Mouse (Mus musculus) forebrain, embryonic 15.5 days (tissue): ENCODE results near the gene Smtnl2. TPM values are rescaled to one million over a fixed set of nuclear protein-coding genes. Genes with fewer than 3 reads are reported as not detected.

ENCODE experiments used
- ATAC-seq: fragments of 200-750 bp; cut with Nextera tagmentation; replicated peaks from 2 replicates; pipeline ENCODE4 v1.8.0; 2017; ENCODE audit warnings: mild to moderate bottlenecking, moderate TSS enrichment, moderate library complexity
- H3K27ac ChIP-seq: fragments of 300-500 bp; sonication (generic); replicated peaks from 2 replicates; pipeline ENCODE4 v1.5.1; 2015; ENCODE audit warnings: mild to moderate bottlenecking, inconsistent platforms
- H3K27me3 ChIP-seq: fragments of 300-500 bp; sonication (generic); 2 replicates; pipeline ENCODE4 v1.6.1; 2015; ENCODE audit warnings: inconsistent platforms
- H3K36me3 ChIP-seq: fragments of 300-500 bp; sonication (generic); 2 replicates; pipeline ENCODE4 v1.6.1; 2015; ENCODE audit warnings: mild to moderate bottlenecking, inconsistent platforms
- H3K4me1 ChIP-seq: fragments of 300-500 bp; sonication (generic); 2 replicates; pipeline ENCODE4 v1.6.1; 2015; ENCODE audit warnings: inconsistent platforms
- H3K4me2 ChIP-seq: fragments of 300-500 bp; sonication (generic); replicated peaks from 2 replicates; pipeline ENCODE4 v1.6.1; 2015; ENCODE audit warnings: mild to moderate bottlenecking, inconsistent platforms
- H3K4me3 ChIP-seq: fragments of 300-500 bp; sonication (generic); 2 replicates; pipeline ENCODE4 v1.5.1; 2015; ENCODE audit warnings: mild to moderate bottlenecking, inconsistent platforms
- H3K9ac ChIP-seq: fragments of 300-500 bp; sonication (generic); replicated peaks from 2 replicates; pipeline ENCODE4 v1.6.1; 2015; ENCODE audit warnings: mild to moderate bottlenecking, inconsistent platforms
- H3K9me3 ChIP-seq: fragments of 300-500 bp; sonication (generic); 2 replicates; pipeline ENCODE4 v1.6.1; 2016; ENCODE audit warnings: inconsistent platforms
- WGBS: fragments of 180-500 bp; shearing (Covaris S2); methylation state at CpG from one replicate; pipeline ENCODE4 v1.1.7; 2015; ENCODE audit warnings: mixed read lengths; 5-methylcytosine and 5-hydroxymethylcytosine counted together
- polyA plus RNA-seq: library from polyadenylated mRNA; unstranded; fragments of >200 nt; fragmentation: Nextera tagmentation; extraction: Ambion mirVana; gene quantifications from 2 replicates; pipeline ENCODE4 v1.2.1, GENCODE M21; 2015

The Smtnl2 gene
- polyA plus RNA-seq, 1 experiment from 2014 or later, result 5.4 TPM

DNA sequence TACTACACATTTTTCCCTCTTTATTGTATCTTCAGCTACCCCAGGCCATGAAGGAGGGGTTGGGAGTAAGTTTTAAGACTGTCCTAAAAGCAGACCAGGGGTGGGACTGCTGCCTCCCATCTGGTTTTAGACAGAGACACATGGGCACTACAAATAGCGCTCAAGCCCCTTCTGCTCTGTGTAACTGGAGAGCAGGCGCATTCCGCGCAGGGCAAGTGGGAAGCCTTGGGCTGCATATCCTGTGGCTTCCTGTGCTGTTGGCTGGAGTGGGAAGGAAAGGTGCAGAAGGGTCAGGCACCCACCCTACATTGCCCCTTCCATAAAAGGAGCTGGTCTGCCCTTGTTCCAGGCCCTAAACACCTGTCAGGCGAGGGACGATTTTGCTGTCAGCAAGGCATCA, 15.9 kb downstream of the Smtnl2 start:
- Histone ChIP-seq H3K36me3 (no peaks in the 10 kb centered on the region), H3K4me1 (peaks cover 6% of the 10 kb centered on the region; the same call in 1 of the 2 replicates), H3K27ac (no peak overlapping the region), H3K4me2 (no peak overlapping the region), H3K27me3 (no peaks in the 10 kb centered on the region), H3K9ac (no peak overlapping the region), H3K4me3 (no peak overlapping the region), H3K9me3 (no peaks in the 10 kb centered on the region)
- WGBS, result 85% methylated on average over 6 of the region's 6 CpGs
- ATAC-seq, result no peak

DNA sequence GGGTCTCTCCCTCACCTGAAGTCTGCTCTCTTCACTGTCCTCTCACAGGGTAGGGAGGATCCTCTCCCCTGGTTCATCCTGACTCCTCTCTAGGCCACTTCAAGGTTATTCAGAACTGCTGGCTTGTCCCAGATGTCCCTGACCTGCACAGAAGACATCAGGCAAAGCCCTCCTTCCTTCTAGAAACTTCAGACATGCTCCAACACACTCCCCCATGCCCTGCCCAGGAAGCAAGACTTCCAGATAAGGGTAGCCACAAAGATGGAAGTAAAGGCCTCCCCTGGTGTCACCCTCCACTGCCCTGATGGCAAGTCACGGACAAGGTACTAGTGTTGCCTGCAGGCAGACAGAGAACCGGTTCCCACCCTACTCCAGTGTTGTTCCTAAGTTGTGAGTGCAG, 16.8 kb downstream of the Smtnl2 start:
- Histone ChIP-seq H3K9me3 (no peaks in the 10 kb centered on the region), H3K4me2 (no peak overlapping the region), H3K36me3 (no peaks in the 10 kb centered on the region), H3K4me3 (no peak overlapping the region), H3K27me3 (no peaks in the 10 kb centered on the region), H3K4me1 (peaks cover 6% of the 10 kb centered on the region; the same call in 1 of the 2 replicates), H3K9ac (no peak overlapping the region), H3K27ac (no peak overlapping the region)
- no peak for ATAC-seq
- 88% methylated on average over 2 of the region's 2 CpGs for WGBS

DNA sequence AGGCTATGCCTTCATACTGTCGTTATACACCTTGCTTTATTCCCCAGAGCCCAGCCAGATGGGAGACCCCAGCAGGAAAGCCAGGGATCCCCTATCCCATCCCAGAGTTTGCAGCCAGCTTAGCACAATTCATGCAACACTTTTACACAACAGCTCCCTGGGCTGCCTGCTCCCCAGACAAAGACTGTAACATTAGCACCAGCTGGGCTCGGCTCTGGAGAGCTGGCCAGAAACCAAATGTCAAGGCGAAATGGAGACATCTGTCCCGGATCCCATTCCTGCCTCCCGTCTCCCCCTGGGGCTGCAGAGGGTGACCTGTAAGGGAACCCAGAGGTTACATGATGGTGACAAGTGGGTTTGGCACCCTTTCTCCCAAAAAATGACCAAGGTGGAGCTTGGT, 17.8 kb downstream of the Smtnl2 start:
- H3K9ac ChIP-seq, result no peak overlapping the region
- WGBS, result 28% methylated on average over 5 of the region's 5 CpGs
- H3K4me1 ChIP-seq, result peaks cover 6% of the 10 kb centered on the region; the same call in 1 of the 2 replicates
- H3K27me3 ChIP-seq, result no peaks in the 10 kb centered on the region
- H3K36me3 ChIP-seq, result no peaks in the 10 kb centered on the region
- no peak overlapping the region for H3K4me2 ChIP-seq
- no peak for ATAC-seq
- no peaks in the 10 kb centered on the region for H3K9me3 ChIP-seq
- no peak overlapping the region for H3K4me3 ChIP-seq
- no peak overlapping the region; the same call in 1 of the 2 replicates for H3K27ac ChIP-seq

DNA sequence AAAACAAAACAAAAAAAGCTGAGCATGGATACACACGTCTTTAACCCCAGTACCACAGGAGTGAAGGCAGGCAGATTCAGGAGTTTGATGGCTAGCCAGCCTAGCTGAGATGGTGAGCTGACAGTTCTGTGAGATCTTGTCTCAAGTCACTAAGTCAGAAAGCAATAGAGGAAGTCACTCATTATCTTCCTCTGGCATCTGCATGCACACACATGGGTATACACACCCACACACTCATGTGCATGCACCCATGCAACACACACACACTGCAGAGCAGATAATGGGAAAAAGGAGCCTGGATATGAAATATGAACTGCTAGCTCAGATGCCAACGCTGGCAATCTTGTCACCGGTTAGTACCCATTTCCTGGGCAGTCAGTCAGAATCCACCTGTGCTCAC, 18.3 kb downstream of the Smtnl2 start:
- no peaks in the 10 kb centered on the region for H3K36me3 ChIP-seq
- no peaks in the 10 kb centered on the region for H3K9me3 ChIP-seq
- no peak overlapping the region for H3K4me3 ChIP-seq
- ATAC-seq, result no peak
- H3K27ac ChIP-seq, result no peak overlapping the region; the same call in 1 of the 2 replicates
- H3K4me1 ChIP-seq, result peaks cover 6% of the 10 kb centered on the region; the same call in 1 of the 2 replicates
- no peak overlapping the region for H3K4me2 ChIP-seq
- no peak overlapping the region for H3K9ac ChIP-seq
- WGBS, result 82% methylated on average over 3 of the region's 3 CpGs
- no peaks in the 10 kb centered on the region for H3K27me3 ChIP-seq

DNA sequence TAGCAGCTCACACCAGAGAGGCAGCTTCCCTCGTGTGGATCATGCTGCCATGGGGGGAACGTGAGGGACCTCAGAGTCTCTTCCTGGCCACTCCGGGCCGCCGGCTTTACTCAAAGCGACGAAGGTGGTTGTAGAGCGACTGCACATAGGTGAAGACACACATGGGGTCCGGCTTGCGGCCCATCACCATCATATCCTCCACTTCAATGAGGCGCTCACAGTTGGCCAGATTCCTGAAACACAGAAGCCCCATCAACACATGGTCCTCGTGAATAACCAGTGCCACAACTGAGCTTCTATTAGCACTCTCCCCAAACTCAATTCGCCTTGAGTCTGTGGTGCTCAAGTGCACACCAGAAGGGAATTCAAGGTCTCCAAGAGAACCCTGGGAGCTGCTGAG, 20.3 kb downstream of the Smtnl2 start:
- 89% methylated on average over 13 of the region's 13 CpGs for WGBS
- H3K4me3 ChIP-seq, result no peak overlapping the region
- H3K27ac ChIP-seq, result no peak overlapping the region
- no peak for ATAC-seq
- H3K27me3 ChIP-seq, result no peaks in the 10 kb centered on the region
- H3K9me3 ChIP-seq, result no peaks in the 10 kb centered on the region
- peaks cover 6% of the 10 kb centered on the region; the same call in 1 of the 2 replicates for H3K4me1 ChIP-seq
- no peak overlapping the region for H3K9ac ChIP-seq
- no peaks in the 10 kb centered on the region for H3K36me3 ChIP-seq
- H3K4me2 ChIP-seq, result no peak overlapping the region

DNA sequence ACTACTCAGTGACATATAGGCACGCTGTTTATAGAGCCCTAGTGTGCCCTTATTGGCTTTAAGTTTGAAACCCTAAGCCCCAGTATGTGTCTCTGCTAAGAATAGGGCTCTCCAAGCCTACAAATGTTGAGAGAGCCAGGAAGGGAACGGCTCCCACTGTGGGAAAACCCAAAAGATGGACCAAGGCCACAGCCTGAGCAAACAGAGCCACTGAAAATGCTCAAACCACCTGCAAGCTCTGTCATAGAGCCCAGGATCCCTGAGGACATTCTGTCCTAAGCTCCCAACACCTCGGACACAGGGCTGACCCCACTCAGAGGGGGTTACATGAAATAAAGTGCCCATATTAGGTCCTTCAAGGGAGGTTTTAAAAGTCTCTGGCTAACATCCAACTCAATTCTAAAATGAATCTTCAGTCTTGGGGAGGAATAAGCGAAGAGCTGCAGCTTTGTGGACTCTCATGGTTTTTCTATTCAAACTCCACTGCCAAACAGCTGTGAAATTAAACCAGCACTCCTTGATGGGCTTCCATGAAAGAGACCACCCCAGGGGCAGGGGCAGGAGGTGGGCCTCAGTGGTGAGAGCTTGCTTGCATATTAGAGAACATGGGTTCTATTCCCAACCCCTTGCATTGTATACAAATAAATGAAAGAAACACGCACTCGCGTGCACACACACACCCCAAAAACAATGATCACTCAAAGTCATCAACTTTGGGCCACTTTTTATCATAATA, 21.9 kb downstream of the Smtnl2 start:
- Histone ChIP-seq H3K27ac (no peak overlapping the region), H3K4me1 (peaks cover 6% of the 10 kb centered on the region; the same call in 1 of the 2 replicates), H3K4me2 (no peak overlapping the region), H3K36me3 (no peaks in the 10 kb centered on the region), H3K27me3 (no peaks in the 10 kb centered on the region), H3K9me3 (no peaks in the 10 kb centered on the region), H3K9ac (no peak overlapping the region), H3K4me3 (no peak overlapping the region)
- no peak for ATAC-seq
- whole genome bisulfite sequencing, result 85% methylated on average over 7 of the region's 7 CpGs

DNA sequence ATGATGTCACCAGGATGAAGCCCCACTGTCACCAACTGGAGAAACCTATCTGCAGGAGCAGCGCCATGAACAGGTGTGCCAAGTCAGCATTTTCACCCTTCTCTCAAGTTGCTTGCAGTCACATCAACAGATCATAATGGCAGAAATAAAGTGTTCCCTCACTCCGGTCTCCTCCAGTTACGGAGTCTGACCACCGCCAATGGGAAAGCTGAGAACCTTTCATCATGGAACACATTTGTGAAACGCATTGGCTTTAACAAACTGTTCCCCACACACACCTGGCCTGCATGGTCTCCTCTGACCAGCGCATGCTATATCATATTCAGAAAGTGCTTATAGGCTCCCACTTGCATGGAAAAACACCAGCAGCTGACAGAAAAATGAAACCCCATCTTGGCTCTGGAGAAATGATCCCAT, 23.4 kb downstream of the Smtnl2 start:
- no peaks in the 10 kb centered on the region for H3K27me3 ChIP-seq
- no peaks in the 10 kb centered on the region for H3K9me3 ChIP-seq
- 95% methylated on average over 6 of the region's 6 CpGs for WGBS
- no peaks in the 10 kb centered on the region for H3K36me3 ChIP-seq
- H3K4me3 ChIP-seq, result no peak overlapping the region
- no peaks in the 10 kb centered on the region for H3K4me1 ChIP-seq
- no peak overlapping the region for H3K9ac ChIP-seq
- no peak overlapping the region for H3K27ac ChIP-seq
- no peak for ATAC-seq
- no peak overlapping the region for H3K4me2 ChIP-seq

DNA sequence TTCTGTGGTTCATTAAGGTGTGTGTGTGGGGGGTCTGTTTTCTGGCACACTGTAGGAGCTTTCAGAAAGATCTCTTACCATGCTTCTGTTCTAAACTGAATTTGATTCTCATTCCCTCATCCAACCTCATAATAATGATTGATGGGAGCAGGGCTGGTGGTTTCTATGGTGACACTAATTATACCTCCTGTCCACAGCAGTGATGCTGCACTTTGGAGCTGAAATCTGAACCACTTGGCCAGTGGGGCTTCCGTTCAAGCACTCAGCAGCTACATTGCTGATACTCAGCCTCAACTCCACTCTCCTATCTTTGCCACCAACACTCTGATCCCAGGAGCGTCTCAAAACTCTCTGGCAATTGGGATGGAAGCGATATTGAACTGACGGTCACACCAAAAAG, 32.2 kb downstream of the Smtnl2 start:
- WGBS, result 81% methylated on average over 4 of the region's 4 CpGs

DNA sequence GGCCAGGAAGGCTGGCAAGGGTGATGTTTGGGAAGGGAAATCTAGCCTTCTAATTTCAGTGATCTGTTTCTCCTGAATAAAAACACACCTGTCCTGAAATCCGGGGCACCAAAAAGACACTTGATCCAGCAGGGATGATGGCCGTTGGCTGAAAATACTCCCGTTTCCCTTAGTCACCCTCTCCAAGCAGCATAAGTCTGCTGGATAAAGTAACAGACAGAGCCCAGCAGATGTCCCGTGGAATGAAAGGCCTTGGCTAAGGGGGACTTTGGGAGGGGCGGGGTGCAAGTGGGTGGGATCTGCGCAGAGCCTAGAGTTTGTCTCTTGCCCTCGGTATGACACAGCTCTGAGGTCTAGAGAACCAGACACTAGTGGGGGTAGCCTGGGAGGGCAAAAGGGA, 33.3 kb downstream of the Smtnl2 start:
- 77% methylated on average over 7 of the region's 7 CpGs for WGBS
- no peak for ATAC-seq
- no peak overlapping the region for H3K9ac ChIP-seq
- H3K4me2 ChIP-seq, result no peak overlapping the region
- no peaks in the 10 kb centered on the region for H3K9me3 ChIP-seq
- no peaks in the 10 kb centered on the region for H3K36me3 ChIP-seq
- no peak overlapping the region for H3K4me3 ChIP-seq
- H3K27ac ChIP-seq, result no peak overlapping the region
- H3K4me1 ChIP-seq, result no peaks in the 10 kb centered on the region
- H3K27me3 ChIP-seq, result no peaks in the 10 kb centered on the region

More for the DNA sequence above, 32.2 kb downstream of the Smtnl2 start:
- Histone ChIP-seq H3K4me3 (no peak overlapping the region), H3K36me3 (no peaks in the 10 kb centered on the region), H3K27me3 (no peaks in the 10 kb centered on the region), H3K27ac (no peak overlapping the region), H3K4me2 (no peak overlapping the region), H3K9me3 (no peaks in the 10 kb centered on the region), H3K4me1 (no peaks in the 10 kb centered on the region), H3K9ac (no peak overlapping the region)
- no peak for ATAC-seq

DNA sequence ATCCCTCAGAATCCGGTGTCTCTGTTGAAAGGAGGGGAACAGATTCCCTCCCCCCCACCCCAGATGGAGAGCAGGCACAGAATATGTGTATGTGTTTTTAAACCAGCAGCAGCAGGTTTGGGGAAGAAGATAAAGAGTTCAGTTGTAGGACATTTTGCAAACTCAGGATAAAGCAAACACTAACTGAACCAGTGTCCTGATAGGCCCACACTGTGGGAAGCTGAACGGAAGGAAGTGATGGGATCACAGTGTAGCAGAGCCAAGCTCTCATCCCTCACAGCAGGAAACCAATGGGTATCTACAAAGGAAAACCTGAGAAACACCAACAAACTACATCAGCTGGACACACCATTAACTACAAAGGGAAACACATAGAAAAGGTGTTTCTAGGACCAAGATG, 35.0 kb downstream of the Smtnl2 start:
- Histone ChIP-seq H3K36me3 (no peaks in the 10 kb centered on the region), H3K9me3 (no peaks in the 10 kb centered on the region), H3K27ac (no peak overlapping the region), H3K27me3 (no peaks in the 10 kb centered on the region), H3K4me1 (no peaks in the 10 kb centered on the region), H3K4me2 (no peak overlapping the region), H3K9ac (no peak overlapping the region), H3K4me3 (no peak overlapping the region)
- no peak for ATAC-seq
- WGBS, result 85% methylated on average over 2 of the region's 2 CpGs

DNA sequence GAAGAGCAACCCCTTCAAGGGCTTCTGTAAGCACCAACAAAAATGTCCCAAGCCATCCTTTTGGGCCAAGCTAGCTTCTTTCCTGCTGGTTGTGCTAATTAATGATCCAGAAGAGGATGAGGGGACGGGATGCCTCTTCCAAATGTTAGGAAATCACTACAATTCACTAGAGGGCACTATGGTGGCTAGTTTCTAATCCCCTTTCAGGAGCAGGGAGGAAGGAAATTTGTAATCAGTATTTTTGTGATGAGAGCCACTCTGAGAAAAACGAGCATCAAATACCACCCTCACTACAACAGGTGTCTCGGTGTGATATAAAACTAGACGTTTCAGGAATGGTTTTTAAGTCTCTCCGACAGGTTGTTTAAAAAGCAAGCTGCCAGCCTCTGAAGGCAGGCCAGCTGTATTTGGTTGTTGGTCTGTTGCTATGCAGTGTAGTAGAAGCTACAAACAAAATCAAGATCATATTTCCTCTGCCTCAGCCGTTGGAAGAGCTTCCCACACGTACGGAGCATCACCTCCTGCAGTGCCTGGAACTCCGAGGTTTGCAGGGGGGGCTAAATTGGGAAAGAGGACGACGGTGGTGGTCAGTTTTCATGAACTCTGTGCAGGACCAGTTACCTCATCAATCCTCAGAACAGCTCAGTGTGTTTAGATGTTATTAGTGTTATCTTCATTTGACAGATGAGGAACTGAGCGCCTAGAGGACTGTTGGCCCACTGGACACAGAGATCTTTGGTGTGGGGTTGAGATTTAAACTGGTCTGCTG, 41.4 kb downstream of the Smtnl2 start:
- H3K9ac ChIP-seq, result no peak overlapping the region
- peaks cover 7% of the 10 kb centered on the region; the same call in 1 of the 2 replicates for H3K4me1 ChIP-seq
- no peak overlapping the region for H3K4me3 ChIP-seq
- H3K9me3 ChIP-seq, result no peaks in the 10 kb centered on the region
- ATAC-seq, result no peak
- H3K27ac ChIP-seq, result no peak overlapping the region
- no peaks in the 10 kb centered on the region for H3K27me3 ChIP-seq
- WGBS, result 41% methylated on average over 12 of the region's 12 CpGs
- H3K4me2 ChIP-seq, result no peak overlapping the region
- H3K36me3 ChIP-seq, result no peaks in the 10 kb centered on the region

DNA sequence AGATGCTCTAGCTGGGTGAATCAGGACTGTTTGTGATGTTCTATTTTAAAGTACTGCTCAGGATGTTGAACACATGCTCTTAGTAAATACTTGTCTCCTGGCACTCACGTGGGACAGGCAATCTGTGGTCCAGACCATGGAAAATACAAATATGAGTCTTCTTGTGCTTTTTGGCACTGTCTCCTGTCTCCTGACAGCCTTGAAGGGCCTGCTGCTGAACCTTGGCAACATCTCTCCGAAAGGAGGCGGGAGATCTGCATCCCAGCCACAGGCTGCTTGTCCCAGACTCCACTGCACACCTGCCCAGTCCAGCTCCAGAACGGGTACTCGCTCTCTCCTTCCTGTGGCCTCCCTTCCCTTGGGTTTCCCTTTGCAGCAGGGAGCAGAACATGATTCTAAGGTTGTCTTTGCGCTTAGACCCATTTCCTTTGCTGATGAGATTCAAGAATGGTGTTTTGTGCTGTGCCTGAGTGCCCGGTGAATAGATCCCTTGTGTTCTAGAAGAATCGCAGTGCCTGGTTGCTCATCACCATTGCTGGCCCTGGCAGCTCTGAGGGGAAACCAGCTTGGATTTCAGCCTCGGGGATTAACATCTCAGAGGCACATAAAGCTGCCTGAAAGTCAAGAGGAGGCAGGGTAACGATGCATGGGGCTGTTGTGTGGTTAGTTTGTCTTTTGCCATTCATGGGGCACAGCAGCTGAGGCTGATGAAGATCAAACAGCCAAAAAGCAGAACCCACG, 43.4 kb downstream of the Smtnl2 start:
- ATAC-seq, result no peak
- WGBS, result 50% methylated on average over 11 of the region's 11 CpGs
- Histone ChIP-seq H3K4me1 (peaks cover 7% of the 10 kb centered on the region; the same call in 1 of the 2 replicates), H3K27ac (no peak overlapping the region), H3K9me3 (no peaks in the 10 kb centered on the region), H3K27me3 (no peaks in the 10 kb centered on the region), H3K4me3 (no peak overlapping the region), H3K36me3 (no peaks in the 10 kb centered on the region), H3K4me2 (no peak overlapping the region), H3K9ac (no peak overlapping the region)
